Mouse (Mus musculus): ENCODE results near the gene Nudt1. TPM values are rescaled to one million over a fixed set of nuclear protein-coding genes. Genes with fewer than 3 reads are reported as not detected.
"Not testable (repeated sequence)": the region's sequence is repeated elsewhere in the genome, so short reads cannot be mapped to it uniquely, and the experiment has no call there.

Nudt1 gene
- total RNA-seq, 2 experiments from 2014 or later = 6.2 to 7.6 TPM

- DNase-seq (ENCODE audit: low spot score in 2 of 2) = peak in 1 of 2 experiments; percentile 15
- intact Hi-C loops (cut with DNase I) = loop anchor here (5.0 kb wide), 1 partner anchor 76 kb away; no protein-coding TSS in a partner anchor
Observed at GRCm38 (mm10) chr5:140336680-140337079, 15.2 kb downstream of the Nudt1 start.

GRCm38 (mm10) chr5:140338779-140339178 lies 17.3 kb downstream of the Nudt1 start:
- intact Hi-C loops (cut with DNase I) = loop anchor here (5.0 kb wide), 1 partner anchor 74 kb away; no protein-coding TSS in a partner anchor
- no peak for DNase-seq (ENCODE audit: low spot score in 2 of 2)

- intact Hi-C loops (cut with DNase I) = loop anchor here (5.0 to 10.0 kb wide), 2 partner anchors 72 to 265 kb away; partner anchors contain the start of gene Lfng
- no peak for DNase-seq (ENCODE audit: low spot score in 2 of 2)
Observed at GRCm38 (mm10) chr5:140339836-140340235, 18.4 kb downstream of the Nudt1 start.

GRCm38 (mm10) chr5:140342880-140343279 lies 21.4 kb downstream of the Nudt1 start:
- no peak for DNase-seq (ENCODE audit: low spot score in 2 of 2)
- intact Hi-C loops (cut with DNase I) = loop anchor here (10.0 kb wide), 1 partner anchor 262 kb away; the partner anchor contains the start of gene Lfng

- intact Hi-C loops (cut with DNase I) = loop anchor here (10.0 kb wide), 1 partner anchor 260 kb away; the partner anchor contains the start of gene Lfng
- DNase-seq (ENCODE audit: low spot score in 2 of 2) = no peak
Observed at GRCm38 (mm10) chr5:140345244-140345643, 23.8 kb downstream of the Nudt1 start.

GRCm38 (mm10) chr5:140346050-140346449 lies 24.6 kb downstream of the Nudt1 start:
- no peak for DNase-seq (ENCODE audit: low spot score in 2 of 2)
- intact Hi-C loops (cut with DNase I) = loop anchor here (10.0 kb wide), 1 partner anchor 259 kb away; the partner anchor contains the start of gene Lfng

- intact Hi-C loops (cut with DNase I) = loop anchor here (10.0 kb wide), 1 partner anchor 255 kb away; the partner anchor contains the start of gene Lfng
- DNase-seq (ENCODE audit: low spot score in 2 of 2) = no peak
Observed at GRCm38 (mm10) chr5:140349882-140350281, 28.4 kb downstream of the Nudt1 start.

- intact Hi-C loops (cut with DNase I) = no loop called here
- DNase-seq (ENCODE audit: low spot score in 2 of 2) = no peak
Observed at GRCm38 (mm10) chr5:140350731-140351497, 29.5 kb downstream of the Nudt1 start.

GRCm38 (mm10) chr5:140352352-140352751 lies 30.9 kb downstream of the Nudt1 start:
- intact Hi-C loops (cut with DNase I) = no loop called here
- DNase-seq (ENCODE audit: low spot score in 2 of 2) = no peak

GRCm38 (mm10) chr5:140355934-140356333 lies 34.5 kb downstream of the Nudt1 start:
- no peak for DNase-seq (ENCODE audit: low spot score in 2 of 2)
- intact Hi-C loops (cut with DNase I) = no loop called here

GRCm38 (mm10) chr5:140357466-140357865 lies 36.0 kb downstream of the Nudt1 start:
- intact Hi-C loops (cut with DNase I) = no loop called here

GRCm38 (mm10) chr5:140359930-140360674 lies 38.6 kb downstream of the Nudt1 start:
- intact Hi-C loops (cut with DNase I) = no loop called here
- no peak for DNase-seq (ENCODE audit: low spot score in 2 of 2)

More at GRCm38 (mm10) chr5:140357466-140357865, 36.0 kb downstream of the Nudt1 start:
- no peak for DNase-seq (ENCODE audit: low spot score in 2 of 2)

- intact Hi-C loops (cut with DNase I) = no loop called here
- DNase-seq (ENCODE audit: low spot score in 2 of 2) = no peak
Observed at GRCm38 (mm10) chr5:140364415-140364814, 43.0 kb downstream of the Nudt1 start.

- intact Hi-C loops (cut with DNase I); DNase-seq (ENCODE audit: low spot score in 2 of 2): not testable (repeated sequence)
Observed at GRCm38 (mm10) chr5:140368126-140368525, 46.7 kb downstream of the Nudt1 start.

GRCm38 (mm10) chr5:140368926-140369325 lies 47.5 kb downstream of the Nudt1 start:
- DNase-seq (ENCODE audit: low spot score in 2 of 2) = no peak
- intact Hi-C loops (cut with DNase I) = no loop called here

GRCm38 (mm10) chr5:140369466-140369865 lies 48.0 kb downstream of the Nudt1 start:
- intact Hi-C loops (cut with DNase I) = no loop called here
- DNase-seq (ENCODE audit: low spot score in 2 of 2) = no peak

GRCm38 (mm10) chr5:140370446-140371254 lies 49.2 kb downstream of the Nudt1 start:
- intact Hi-C loops (cut with DNase I) = no loop called here
- DNase-seq (ENCODE audit: low spot score in 2 of 2) = no peak

GRCm38 (mm10) chr5:140371671-140372070 lies 50.2 kb downstream of the Nudt1 start:
- DNase-seq (ENCODE audit: low spot score in 2 of 2) = peak; percentile 32 to 39
- intact Hi-C loops (cut with DNase I) = no loop called here

- intact Hi-C loops (cut with DNase I) = no loop called here
- no peak for DNase-seq (ENCODE audit: low spot score in 2 of 2)
Observed at GRCm38 (mm10) chr5:140373711-140374110, 52.3 kb downstream of the Nudt1 start.

All from left cerebral cortex, postnatal 36 days (tissue).